Mouse (Mus musculus) lung, embryonic 14.5 days (tissue): Measurements from ENCODE around the gene Thsd4. TPM values are rescaled to one million over a fixed set of nuclear protein-coding genes. Genes with fewer than 3 reads are reported as not detected.

Experiments
- ATAC-seq: fragments of 200-750 bp; cut with Nextera tagmentation; 2 replicates; pipeline ENCODE4 v1.8.0; 2017; ENCODE audit warnings: mild to moderate bottlenecking, moderate TSS enrichment, moderate library complexity; ENCODE audit not compliant: insufficient read depth
- DNase-seq: peaks from one replicate; pipeline ENCODE4 v3.0.0-alpha.2; 2015
- H3K27ac ChIP-seq: fragments of 300-500 bp; sonication (generic); 2 replicates; pipeline ENCODE4 v1.5.1; 2014; ENCODE audit warnings: low read depth, mild to moderate bottlenecking, moderate library complexity
- H3K27me3 ChIP-seq: fragments of 300-500 bp; sonication (generic); 2 replicates; pipeline ENCODE4 v1.6.1; 2014; ENCODE audit warnings: low read length, control low read depth; ENCODE audit not compliant: insufficient read depth
- H3K36me3 ChIP-seq: fragments of 300-500 bp; sonication (generic); 2 replicates; pipeline ENCODE4 v1.6.1; 2014; ENCODE audit warnings: control low read depth; ENCODE audit not compliant: insufficient read depth
- H3K4me1 ChIP-seq: fragments of 300-500 bp; sonication (generic); 2 replicates; pipeline ENCODE4 v1.6.1; 2014; ENCODE audit warnings: antibody characterized with exemption, control low read depth; ENCODE audit not compliant: insufficient read depth
- H3K4me2 ChIP-seq: fragments of 300-500 bp; sonication (generic); 2 replicates; pipeline ENCODE4 v1.6.1; 2014; ENCODE audit warnings: mild to moderate bottlenecking
- H3K4me3 ChIP-seq: fragments of 300-500 bp; sonication (generic); 2 replicates; pipeline ENCODE4 v1.5.1; 2014; ENCODE audit warnings: low read depth, low read length
- H3K9ac ChIP-seq: fragments of 300-500 bp; sonication (generic); 2 replicates; pipeline ENCODE4 v1.6.1; 2014
- H3K9me3 ChIP-seq: fragments of 300-500 bp; sonication (generic); 2 replicates; pipeline ENCODE4 v1.6.1; 2016; ENCODE audit warnings: low read depth, low read length, control low read depth
- CTCF ChIP-seq: IDR thresholded peaks from 2 replicates; pipeline ENCODE4 v1.5.1; 2016; ENCODE audit warnings: antibody characterized with exemption, low read depth
- WGBS: fragments of 180-500 bp; shearing (Covaris S2); extraction: QIAGEN DNeasy Blood & Tissue Kit; methylation state at CpG from one replicate; pipeline ENCODE4 v1.1.7; 2014; 5-methylcytosine and 5-hydroxymethylcytosine counted together
- polyA plus RNA-seq: library from polyadenylated mRNA; unstranded; fragments of >200 nt; fragmentation: Nextera tagmentation; extraction: Ambion mirVana; gene quantifications from 2 replicates; pipeline ENCODE4 v1.2.1, GENCODE M21; 2014

Gene Thsd4
- polyA plus RNA-seq, 1 experiment from 2014 or later, result 18.5 TPM

GRCm38 (mm10) chr9:60502220-60502619 is 19.6 kb downstream of the Thsd4 start:
- no peak overlapping the region for H3K9ac ChIP-seq
- ATAC-seq, result no peak
- H3K4me1 ChIP-seq, result peaks cover 9% of the 10 kb centered on the region; the same call in 1 of the 2 replicates
- TF ChIP-seq CTCF, result no peak
- no peak overlapping the region for H3K4me3 ChIP-seq
- no peaks in the 10 kb centered on the region for H3K9me3 ChIP-seq
- H3K27ac ChIP-seq, result no peak overlapping the region
- no peak for DNase-seq
- no peaks in the 10 kb centered on the region for H3K27me3 ChIP-seq
- no peak overlapping the region for H3K4me2 ChIP-seq
- 57% methylated on average over 6 of the region's 6 CpGs for WGBS
- H3K36me3 ChIP-seq, result no peaks in the 10 kb centered on the region

GRCm38 (mm10) chr9:60501504-60502179 is 20.2 kb downstream of the Thsd4 start:
- no peaks in the 10 kb centered on the region for H3K27me3 ChIP-seq
- no peaks in the 10 kb centered on the region for H3K9me3 ChIP-seq
- WGBS, result 57% methylated on average over 5 of the region's 5 CpGs
- H3K4me2 ChIP-seq, result no peak overlapping the region
- no peak overlapping the region for H3K27ac ChIP-seq
- DNase-seq, result no peak
- no peak overlapping the region for H3K4me3 ChIP-seq
- H3K9ac ChIP-seq, result no peak overlapping the region
- no peaks in the 10 kb centered on the region for H3K36me3 ChIP-seq
- ATAC-seq, result no peak
- TF ChIP-seq CTCF, result no peak
- peaks cover 9% of the 10 kb centered on the region; the same call in 1 of the 2 replicates for H3K4me1 ChIP-seq

GRCm38 (mm10) chr9:60492275-60492974 is 29.4 kb downstream of the Thsd4 start:
- no peak for DNase-seq
- no peak overlapping the region for H3K4me2 ChIP-seq

GRCm38 (mm10) chr9:60491489-60492100 is 30.3 kb downstream of the Thsd4 start:
- WGBS, result 67% methylated on average over 16 of the region's 16 CpGs
- ATAC-seq (no peak), DNase-seq (no peak)
- H3K9ac ChIP-seq, result no peak overlapping the region; the same call in 1 of the 2 replicates
- H3K36me3 ChIP-seq, result no peaks in the 10 kb centered on the region
- H3K9me3 ChIP-seq, result no peaks in the 10 kb centered on the region
- H3K27ac ChIP-seq, result no peak overlapping the region
- peaks cover 12% of the 10 kb centered on the region; the same call in 1 of the 2 replicates for H3K4me1 ChIP-seq
- no peak overlapping the region for H3K4me2 ChIP-seq
- no peak overlapping the region for H3K4me3 ChIP-seq
- TF ChIP-seq CTCF, result no peak
- no peaks in the 10 kb centered on the region for H3K27me3 ChIP-seq

More at GRCm38 (mm10) chr9:60492275-60492974, 29.4 kb downstream of the Thsd4 start:
- TF ChIP-seq CTCF, result no peak
- ATAC-seq, result no peak
- Histone ChIP-seq H3K36me3 (no peaks in the 10 kb centered on the region), H3K27ac (no peak overlapping the region), H3K9me3 (no peaks in the 10 kb centered on the region), H3K4me3 (no peak overlapping the region), H3K4me1 (peaks cover 9% of the 10 kb centered on the region; the same call in 1 of the 2 replicates), H3K27me3 (no peaks in the 10 kb centered on the region), H3K9ac (no peak overlapping the region)
- WGBS, result 80% methylated on average over 16 of the region's 16 CpGs

- H3K27me3 ChIP-seq, result no peaks in the 10 kb centered on the region
- H3K4me3 ChIP-seq, result no peak overlapping the region
- no peaks in the 10 kb centered on the region for H3K9me3 ChIP-seq
- WGBS, result 87% methylated on average over 8 of the region's 8 CpGs
- no peak overlapping the region for H3K4me2 ChIP-seq
- no peak for ATAC-seq
- H3K9ac ChIP-seq, result no peak overlapping the region
- no peak for DNase-seq
- no peaks in the 10 kb centered on the region for H3K36me3 ChIP-seq
- H3K27ac ChIP-seq, result no peak overlapping the region
- TF ChIP-seq CTCF, result no peak
- H3K4me1 ChIP-seq, result peaks cover 12% of the 10 kb centered on the region; the same call in 1 of the 2 replicates
Observed at GRCm38 (mm10) chr9:60491079-60491478, 30.8 kb downstream of the Thsd4 start.

- H3K4me2 ChIP-seq, result no peak overlapping the region
- H3K9me3 ChIP-seq, result no peaks in the 10 kb centered on the region
- no peaks in the 10 kb centered on the region for H3K36me3 ChIP-seq
- H3K27ac ChIP-seq, result no peak overlapping the region
- H3K27me3 ChIP-seq, result no peaks in the 10 kb centered on the region
- ATAC-seq (no peak), DNase-seq (no peak)
- TF ChIP-seq CTCF, result no peak
- no peak overlapping the region for H3K9ac ChIP-seq
- WGBS, result 53% methylated on average over 4 of the region's 4 CpGs
- H3K4me1 ChIP-seq, result peaks cover 12% of the 10 kb centered on the region; the same call in 1 of the 2 replicates
- H3K4me3 ChIP-seq, result no peak overlapping the region
Observed at GRCm38 (mm10) chr9:60488816-60489215, 33.0 kb downstream of the Thsd4 start.

GRCm38 (mm10) chr9:60482165-60482564 is 39.7 kb downstream of the Thsd4 start:
- H3K27me3 ChIP-seq, result no peaks in the 10 kb centered on the region
- H3K9ac ChIP-seq, result no peak overlapping the region
- WGBS, result 59% methylated on average over 4 of the region's 4 CpGs
- H3K4me1 ChIP-seq, result peaks cover 15% of the 10 kb centered on the region
- H3K9me3 ChIP-seq, result no peaks in the 10 kb centered on the region
- H3K27ac ChIP-seq, result no peak overlapping the region; the same call in 1 of the 2 replicates
- no peak overlapping the region for H3K4me3 ChIP-seq
- H3K4me2 ChIP-seq, result no peak overlapping the region
- no peak for TF ChIP-seq CTCF
- ATAC-seq, result no peak
- DNase-seq, result no peak
- H3K36me3 ChIP-seq, result peaks cover 6% of the 10 kb centered on the region; the same call in 1 of the 2 replicates
